Mouse (Mus musculus) thymus, postnatal 14 days (tissue): ENCODE data around the gene Pf4.
"Not testable (repeated sequence)": the region's sequence is repeated elsewhere in the genome, so short reads cannot be mapped to it uniquely, and the experiment has no call there.

Experiments
- DNase-seq: peaks from one replicate; pipeline ENCODE4 v3.0.0; 2021

Pf4 gene

GRCm38 (mm10) chr5:90788114-90788513 lies 15.9 kb downstream of the Pf4 start:
- no peak for DNase-seq

- no peak for DNase-seq
Measured at GRCm38 (mm10) chr5:90789306-90790073, 17.3 kb downstream of the Pf4 start.

GRCm38 (mm10) chr5:90790074-90790502 lies 17.9 kb downstream of the Pf4 start:
- DNase-seq, result no peak

- DNase-seq, result no peak
Measured at GRCm38 (mm10) chr5:90794195-90794625, 22.0 kb downstream of the Pf4 start, which contains the start of gene Cxcl15. TSS of gene Cxcl15 (plus strand) at chr5:90794534.

- DNase-seq, result not testable (repeated sequence)
Measured at GRCm38 (mm10) chr5:90795392-90795791, 23.2 kb downstream of the Pf4 start.

GRCm38 (mm10) chr5:90804574-90804973 lies 32.3 kb downstream of the Pf4 start:
- no peak for DNase-seq

GRCm38 (mm10) chr5:90806050-90806449 lies 33.8 kb downstream of the Pf4 start:
- no peak for DNase-seq

- DNase-seq, result no peak
Measured at GRCm38 (mm10) chr5:90807176-90807950, 35.1 kb downstream of the Pf4 start.

GRCm38 (mm10) chr5:90819756-90820155 lies 47.5 kb downstream of the Pf4 start:
- DNase-seq, result no peak
